Mouse (Mus musculus) neural tube, embryonic 14.5 days (tissue): Measurements from ENCODE around the gene Pradc1. TPM values are rescaled to one million over a fixed set of nuclear protein-coding genes. Genes with fewer than 3 reads are reported as not detected.

Experiments
- ATAC-seq: fragments of 200-750 bp; cut with Nextera tagmentation; 2 replicates; pipeline ENCODE4 v1.8.0; 2017; ENCODE audit warnings: low read depth, mild to moderate bottlenecking, moderate TSS enrichment, moderate library complexity
- H3K27ac ChIP-seq: fragments of 300-500 bp; sonication (generic); 2 replicates; pipeline ENCODE4 v1.5.1; 2014; ENCODE audit warnings: low read depth, mild to moderate bottlenecking, control low read depth, low read length, moderate library complexity, mixed read lengths
- H3K27me3 ChIP-seq: fragments of 300-500 bp; sonication (generic); 2 replicates; pipeline ENCODE4 v1.6.1; 2014; ENCODE audit warnings: low read length; ENCODE audit not compliant: control insufficient read depth, insufficient read depth
- H3K36me3 ChIP-seq: fragments of 300-500 bp; sonication (generic); 2 replicates; pipeline ENCODE4 v1.6.1; 2014; ENCODE audit warnings: low read length, mixed read lengths; ENCODE audit not compliant: control insufficient read depth, insufficient read depth
- H3K4me1 ChIP-seq: fragments of 300-500 bp; sonication (generic); 2 replicates; pipeline ENCODE4 v1.6.1; 2014; ENCODE audit warnings: low read length; ENCODE audit not compliant: control insufficient read depth, insufficient read depth
- H3K4me2 ChIP-seq: fragments of 300-500 bp; sonication (generic); 2 replicates; pipeline ENCODE4 v1.6.1; 2014; ENCODE audit warnings: mild to moderate bottlenecking, low read depth, low read length, control low read depth
- H3K4me3 ChIP-seq: fragments of 300-500 bp; sonication (generic); 2 replicates; pipeline ENCODE4 v1.5.1; 2014; ENCODE audit warnings: low read depth, low read length, control low read depth, mixed read lengths
- H3K9ac ChIP-seq: fragments of 300-500 bp; sonication (generic); replicated peaks from 2 replicates; pipeline ENCODE4 v1.6.1; 2014; ENCODE audit warnings: low read depth, mild to moderate bottlenecking, control low read depth, low read length, mixed read lengths
- H3K9me3 ChIP-seq: fragments of 300-500 bp; sonication (generic); 2 replicates; pipeline ENCODE4 v1.6.1; 2016; ENCODE audit warnings: low read length; ENCODE audit not compliant: control insufficient read depth
- WGBS: fragments of 180-500 bp; shearing (Covaris S2); extraction: QIAGEN DNeasy Blood & Tissue Kit; methylation state at CpG from one replicate; pipeline ENCODE4 v1.1.7; 2014; 5-methylcytosine and 5-hydroxymethylcytosine counted together
- polyA plus RNA-seq: library from polyadenylated mRNA; unstranded; fragments of >200 nt; fragmentation: Nextera tagmentation; extraction: Ambion mirVana; gene quantifications from 2 replicates; pipeline ENCODE4 v1.2.1, GENCODE M21; 2014

The Pradc1 gene
- 21.4 and 23.0 TPM in 2 replicates for polyA plus RNA-seq

DNA sequence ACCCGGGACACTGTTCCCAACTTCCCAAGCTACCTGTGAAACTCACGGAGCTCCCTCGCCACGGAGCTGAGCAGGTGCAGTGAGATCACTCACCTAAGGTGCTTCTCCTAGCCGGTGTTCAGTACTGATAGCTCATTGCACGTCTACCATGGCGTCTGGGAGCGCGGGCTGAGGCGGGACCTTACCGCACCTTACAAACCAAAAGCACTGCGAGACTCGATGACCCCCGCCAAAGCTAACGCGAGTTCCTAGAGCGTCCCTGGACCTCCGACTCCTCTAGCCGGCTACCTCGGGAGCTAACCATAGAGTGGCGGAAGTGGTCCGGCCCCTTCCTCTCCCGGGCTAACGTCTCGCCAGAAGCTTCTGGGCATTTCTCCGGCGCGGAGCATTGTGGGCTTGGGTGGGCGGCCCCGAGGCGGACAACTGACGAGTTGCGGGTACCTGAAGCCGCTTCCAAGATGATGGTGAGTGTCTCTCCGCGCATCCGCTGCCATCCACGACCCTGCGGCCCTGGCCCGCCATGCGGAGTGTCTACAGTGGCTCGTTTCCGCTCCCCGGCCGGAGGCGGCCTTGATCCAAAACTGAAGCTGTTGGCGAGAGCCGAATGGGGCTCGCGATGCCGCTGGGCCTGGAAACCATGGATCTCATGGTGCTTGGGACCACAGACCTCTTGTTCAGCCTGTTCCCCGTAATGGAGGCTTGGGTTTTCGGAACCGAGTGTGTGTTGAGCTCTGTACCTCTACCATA, at the start of gene Pradc1:
TSS of gene Pradc1 (minus strand) at position 307 of the 747 bp plus-strand sequence.
- Histone ChIP-seq H3K27me3 (no peaks in the 10 kb centered on the region), H3K4me1 (peaks cover 37% of the 10 kb centered on the region), H3K27ac (peak within 1 kb of the TSS; percentile 88), H3K36me3 (no peaks in the 10 kb centered on the region), H3K9me3 (no peaks in the 10 kb centered on the region), H3K9ac (peak within 1 kb of the TSS; percentile 86), H3K4me3 (peak within 1 kb of the TSS; percentile 78), H3K4me2 (peak within 1 kb of the TSS; percentile 73)
- under 1% methylated on average over 54 of the region's 54 CpGs for WGBS
- peak; percentile 93 for ATAC-seq

GRCm38 (mm10) chr6:85500416-85500815, 48.6 kb upstream of the Pradc1 start:
- Histone ChIP-seq H3K4me3 (no peak overlapping the region), H3K4me1 (0 out of 2 replicates have a peak, but pooled peaks cover 3% of the 10 kb centered on the region), H3K27ac (no peak overlapping the region), H3K9ac (no peak overlapping the region), H3K9me3 (no peaks in the 10 kb centered on the region), H3K36me3 (no peaks in the 10 kb centered on the region), H3K27me3 (no peaks in the 10 kb centered on the region; the same call in 1 of the 2 replicates), H3K4me2 (no peak overlapping the region)
- WGBS = 67% methylated on average over 1 of the region's 1 CpGs
- no peak for ATAC-seq

DNA sequence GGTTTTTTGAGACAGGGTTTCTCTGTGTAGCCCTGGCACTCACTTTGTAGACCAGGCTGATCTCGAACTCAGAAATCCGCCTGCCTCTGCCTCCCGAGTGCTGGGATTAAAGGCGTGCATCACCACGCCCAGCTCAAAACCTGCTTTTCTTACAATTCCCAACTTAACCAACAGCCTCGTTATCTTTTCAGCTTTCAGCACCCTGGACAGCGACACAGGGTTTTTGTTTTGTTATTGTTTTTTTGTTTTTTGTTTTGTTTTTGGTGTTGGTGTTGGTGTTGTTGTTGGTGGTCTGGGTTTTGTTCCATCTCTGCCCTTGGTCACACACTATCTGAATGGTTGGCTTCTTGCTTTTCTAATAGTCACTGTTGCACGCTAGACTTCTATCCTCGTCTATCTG, 46.4 kb upstream of the Pradc1 start:
- Histone ChIP-seq H3K4me2 (no peak overlapping the region), H3K4me3 (no peak overlapping the region), H3K27me3 (no peaks in the 10 kb centered on the region; the same call in 1 of the 2 replicates), H3K27ac (no peak overlapping the region), H3K36me3 (no peaks in the 10 kb centered on the region), H3K4me1 (0 out of 2 replicates have a peak, but pooled peaks cover 2% of the 10 kb centered on the region), H3K9me3 (no peaks in the 10 kb centered on the region), H3K9ac (no peak overlapping the region)
- no peak for ATAC-seq
- WGBS = 70% methylated on average over 9 of the region's 9 CpGs

- no peaks in the 10 kb centered on the region for H3K4me1 ChIP-seq
- H3K9me3 ChIP-seq = no peaks in the 10 kb centered on the region
- H3K36me3 ChIP-seq = no peaks in the 10 kb centered on the region
- H3K4me3 ChIP-seq = no peak overlapping the region
- H3K4me2 ChIP-seq = no peak overlapping the region
- H3K9ac ChIP-seq = no peak overlapping the region
- ATAC-seq = no peak
- H3K27ac ChIP-seq = no peak overlapping the region
- no peaks in the 10 kb centered on the region for H3K27me3 ChIP-seq
Measured at GRCm38 (mm10) chr6:85496976-85497375, 45.2 kb upstream of the Pradc1 start.

DNA sequence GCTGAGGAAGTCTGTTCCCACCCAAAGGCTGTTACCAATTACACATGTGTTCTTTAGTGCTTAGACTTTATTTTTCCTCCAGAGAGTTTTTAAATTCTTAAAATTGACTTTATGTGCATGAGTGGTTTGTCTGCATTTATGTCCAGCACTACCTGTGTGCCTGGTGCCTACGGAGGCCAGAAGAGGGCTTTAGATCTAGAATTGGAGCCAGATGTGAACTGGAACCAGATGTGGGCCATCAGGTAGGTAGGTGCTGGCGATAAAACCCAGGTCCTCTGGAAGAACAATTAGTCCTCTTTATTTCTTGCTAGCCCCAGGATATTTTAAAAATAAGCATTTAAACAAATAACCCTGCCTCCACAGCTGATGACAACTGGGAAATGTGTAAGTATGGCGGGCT, 39.8 kb upstream of the Pradc1 start:
- 91% methylated on average over 3 of the region's 3 CpGs for WGBS
- no peaks in the 10 kb centered on the region for H3K36me3 ChIP-seq
- H3K9me3 ChIP-seq = no peaks in the 10 kb centered on the region
- ATAC-seq = no peak
- no peak overlapping the region for H3K27ac ChIP-seq
- H3K4me3 ChIP-seq = no peak overlapping the region
- H3K27me3 ChIP-seq = no peaks in the 10 kb centered on the region
- H3K9ac ChIP-seq = no peak overlapping the region
- no peaks in the 10 kb centered on the region for H3K4me1 ChIP-seq
- H3K4me2 ChIP-seq = no peak overlapping the region

DNA sequence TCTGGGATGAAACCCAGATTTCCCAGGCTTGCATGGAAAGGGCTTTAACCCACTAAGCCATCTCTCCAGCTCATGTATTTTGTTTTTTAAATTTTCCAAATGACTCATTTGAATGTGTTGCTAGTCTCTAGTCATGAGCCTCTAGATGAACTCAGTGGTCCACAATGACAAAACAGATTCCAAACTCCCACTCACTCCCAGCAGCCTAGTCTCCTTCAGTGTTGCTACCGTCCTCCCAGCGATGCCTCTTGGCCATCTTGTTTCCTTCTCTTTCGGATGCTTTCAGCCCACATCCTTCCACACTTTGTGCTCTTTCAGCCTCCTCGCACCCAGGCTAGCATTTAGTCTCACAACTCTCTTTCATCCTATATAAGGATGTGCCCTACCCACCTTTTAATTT, 38.5 kb upstream of the Pradc1 start:
- Histone ChIP-seq H3K27ac (no peak overlapping the region), H3K4me3 (no peak overlapping the region), H3K36me3 (no peaks in the 10 kb centered on the region), H3K27me3 (peaks cover 7% of the 10 kb centered on the region), H3K4me1 (no peaks in the 10 kb centered on the region), H3K9ac (no peak overlapping the region), H3K4me2 (no peak overlapping the region), H3K9me3 (no peaks in the 10 kb centered on the region)
- no peak for ATAC-seq
- 91% methylated on average over 4 of the region's 4 CpGs for WGBS

DNA sequence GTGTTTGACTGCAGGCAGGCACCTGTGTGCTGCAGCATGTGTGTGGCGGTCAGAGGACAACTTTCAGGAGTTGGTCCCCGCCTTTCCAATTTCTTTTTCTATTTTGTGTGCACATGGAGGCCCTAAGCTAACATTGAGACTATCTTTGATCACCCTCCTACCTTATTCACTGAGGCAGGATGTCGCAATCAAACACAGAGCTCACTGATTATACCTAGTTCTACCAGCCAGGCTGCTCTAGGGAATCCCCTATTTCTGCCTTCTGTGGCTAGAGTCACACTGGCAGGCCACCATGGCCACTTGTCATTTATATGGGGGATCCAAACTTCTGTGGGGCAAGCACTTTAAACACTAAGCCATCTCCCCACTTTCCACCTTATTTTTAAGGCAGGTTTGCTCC, 37.9 kb upstream of the Pradc1 start:
- Histone ChIP-seq H3K36me3 (no peaks in the 10 kb centered on the region), H3K9me3 (no peaks in the 10 kb centered on the region), H3K27ac (no peak overlapping the region), H3K4me2 (no peak overlapping the region), H3K9ac (no peak overlapping the region), H3K4me1 (no peaks in the 10 kb centered on the region), H3K27me3 (peaks cover 13% of the 10 kb centered on the region), H3K4me3 (no peak overlapping the region)
- no peak for ATAC-seq
- WGBS = 91% methylated on average over 3 of the region's 3 CpGs

GRCm38 (mm10) chr6:85488510-85488909, 36.7 kb upstream of the Pradc1 start:
- H3K36me3 ChIP-seq = no peaks in the 10 kb centered on the region
- no peak overlapping the region for H3K9ac ChIP-seq
- H3K27ac ChIP-seq = no peak overlapping the region
- 49% methylated on average over 4 of the region's 4 CpGs for WGBS
- no peak overlapping the region for H3K4me3 ChIP-seq
- 0 out of 2 replicates have a peak, but pooled peaks cover 3% of the 10 kb centered on the region for H3K4me1 ChIP-seq
- H3K9me3 ChIP-seq = no peaks in the 10 kb centered on the region
- ATAC-seq = no peak
- H3K27me3 ChIP-seq = peaks cover 25% of the 10 kb centered on the region
- H3K4me2 ChIP-seq = no peak overlapping the region

- H3K36me3 ChIP-seq = no peaks in the 10 kb centered on the region
- H3K4me1 ChIP-seq = 0 out of 2 replicates have a peak, but pooled peaks cover 3% of the 10 kb centered on the region
- no peaks in the 10 kb centered on the region for H3K9me3 ChIP-seq
- no peak overlapping the region for H3K9ac ChIP-seq
- no peak for ATAC-seq
- no peak overlapping the region for H3K4me2 ChIP-seq
- no peak overlapping the region for H3K4me3 ChIP-seq
- peaks cover 25% of the 10 kb centered on the region for H3K27me3 ChIP-seq
- H3K27ac ChIP-seq = no peak overlapping the region
- 77% methylated on average over 2 of the region's 2 CpGs for WGBS
Measured at GRCm38 (mm10) chr6:85485738-85486137, 34.0 kb upstream of the Pradc1 start.
